Mouse (Mus musculus) CH12F3 (cell line): ENCODE data around the gene Anapc15.
"Not testable (repeated sequence)": the region's sequence is repeated elsewhere in the genome, so short reads cannot be mapped to it uniquely, and the experiment has no call there.

Experiments used
- in situ Hi-C: fragments of 300-500 bp; cut with MboI; formaldehyde crosslinking; loops from 2 replicates; pipeline ENCODE4 v1.14.3; 2020; ENCODE audit warnings: low sequenced_read_pairs

The Anapc15 gene

GRCm38 (mm10) chr7:101895695-101896094, 32.2 kb downstream of the Anapc15 start:
- in situ Hi-C loops = no loop called here

- in situ Hi-C loops = no loop called here
These were observed 32.9 kb downstream of the Anapc15 start for GRCm38 (mm10) chr7:101896104-101897066.

- in situ Hi-C loops = no loop called here
These were observed 37.0 kb downstream of the Anapc15 start for GRCm38 (mm10) chr7:101900331-101901097.

- in situ Hi-C loops = no loop called here
These were observed 38.5 kb downstream of the Anapc15 start for GRCm38 (mm10) chr7:101901969-101902368.

- in situ Hi-C loops = no loop called here
These were observed 39.3 kb downstream of the Anapc15 start for GRCm38 (mm10) chr7:101902846-101903245.

- in situ Hi-C loops = no loop called here
These were observed 42.2 kb downstream of the Anapc15 start, which contains the start of gene Lamtor1 for GRCm38 (mm10) chr7:101905561-101906286. Lamtor1 (plus strand) TSS chr7:101905904.

- in situ Hi-C loops = no loop called here
These were observed 42.8 kb downstream of the Anapc15 start, which contains the start of gene Tomt for GRCm38 (mm10) chr7:101906287-101906681. Tomt (minus strand) TSS chr7:101906359.

GRCm38 (mm10) chr7:101906696-101907095, 43.2 kb downstream of the Anapc15 start:
- in situ Hi-C loops = no loop called here

- in situ Hi-C loops = no loop called here
These were observed 44.9 kb downstream of the Anapc15 start for GRCm38 (mm10) chr7:101908367-101908766.

GRCm38 (mm10) chr7:101910138-101910537, 46.6 kb downstream of the Anapc15 start:
- in situ Hi-C loops = no loop called here

GRCm38 (mm10) chr7:101911982-101912381, 48.5 kb downstream of the Anapc15 start:
- in situ Hi-C loops = no loop called here

- in situ Hi-C loops = no loop called here
These were observed 54.6 kb downstream of the Anapc15 start for GRCm38 (mm10) chr7:101918071-101918470.

GRCm38 (mm10) chr7:101925892-101926291, 62.4 kb downstream of the Anapc15 start:
- in situ Hi-C loops = not testable (repeated sequence)

GRCm38 (mm10) chr7:101928093-101928492, 64.6 kb downstream of the Anapc15 start:
- in situ Hi-C loops = no loop called here

- in situ Hi-C loops = no loop called here
These were observed 69.0 kb downstream of the Anapc15 start for GRCm38 (mm10) chr7:101932551-101932950.

- in situ Hi-C loops = no loop called here
These were observed 69.8 kb downstream of the Anapc15 start for GRCm38 (mm10) chr7:101933300-101933699.

- in situ Hi-C loops = no loop called here
These were observed 70.3 kb downstream of the Anapc15 start, which contains the start of the genes Lrrc51 and Numa1 for GRCm38 (mm10) chr7:101933751-101934240. Lrrc51 (minus strand) TSS chr7:101933895. Numa1 (plus strand) TSS chr7:101934111.

GRCm38 (mm10) chr7:101935957-101936356, 72.4 kb downstream of the Anapc15 start:
- in situ Hi-C loops = no loop called here

- in situ Hi-C loops = no loop called here
These were observed 73.5 kb downstream of the Anapc15 start for GRCm38 (mm10) chr7:101936996-101937395.

GRCm38 (mm10) chr7:101937569-101937968, 74.1 kb downstream of the Anapc15 start:
- in situ Hi-C loops = no loop called here
